Mouse (Mus musculus) liver, embryonic 11.5 days (tissue): ENCODE measurements at regions not wholly inside any gene's neighbourhood (a gene's known extent, or its start where the extent isn't known, plus 50 kb on each side); places are given as distances from the start of the nearest gene placed in this dataset.

Experiments used
- ATAC-seq: fragments of 200-750 bp; cut with Nextera tagmentation; replicated peaks from 2 replicates; pipeline ENCODE4 v1.8.0; 2017; ENCODE audit warnings: moderate number of reproducible peaks, mild to moderate bottlenecking, moderate TSS enrichment, moderate library complexity; ENCODE audit not compliant: low FRiP score
- DNase-seq: peaks from one replicate; pipeline ENCODE4 v3.0.0-alpha.2; 2017; ENCODE audit warnings: low spot score
- H3K27ac ChIP-seq: fragments of 300-500 bp; sonication (generic); 2 replicates; pipeline ENCODE4 v1.5.1; 2014; ENCODE audit warnings: mild to moderate bottlenecking, low read depth, low read length, control low read depth
- H3K27me3 ChIP-seq: fragments of 300-500 bp; sonication (generic); replicated peaks from 2 replicates; pipeline ENCODE4 v1.6.1; 2014; ENCODE audit warnings: low read length, mixed read lengths; ENCODE audit not compliant: control insufficient read depth, insufficient read depth
- H3K36me3 ChIP-seq: fragments of 300-500 bp; sonication (generic); 2 replicates; pipeline ENCODE4 v1.6.1; 2014; ENCODE audit warnings: mild to moderate bottlenecking, low read length, moderate library complexity, mixed read lengths; ENCODE audit not compliant: control insufficient read depth, insufficient read depth
- H3K4me1 ChIP-seq: fragments of 300-500 bp; sonication (generic); replicated peaks from 2 replicates; pipeline ENCODE4 v1.6.1; 2014; ENCODE audit warnings: low read length, mixed read lengths; ENCODE audit not compliant: control insufficient read depth, insufficient read depth
- H3K4me2 ChIP-seq: fragments of 300-500 bp; sonication (generic); 2 replicates; pipeline ENCODE4 v1.6.1; 2014; ENCODE audit warnings: mild to moderate bottlenecking, control low read depth, moderate library complexity
- H3K4me3 ChIP-seq: fragments of 300-500 bp; sonication (generic); 2 replicates; pipeline ENCODE4 v1.5.1; 2014; ENCODE audit warnings: low read depth, low read length, control low read depth
- H3K9ac ChIP-seq: fragments of 300-500 bp; sonication (generic); 2 replicates; pipeline ENCODE4 v1.6.1; 2014; ENCODE audit warnings: low read depth, low read length, control low read depth
- H3K9me3 ChIP-seq: fragments of 300-500 bp; sonication (generic); 2 replicates; pipeline ENCODE4 v1.6.1; 2016; ENCODE audit warnings: low read length, inconsistent platforms, mixed read lengths; ENCODE audit not compliant: control insufficient read depth
- WGBS: fragments of 180-500 bp; shearing (Covaris S2); extraction: QIAGEN DNeasy Blood & Tissue Kit; methylation state at CpG from one replicate; pipeline ENCODE4 v1.1.7; 2014; 5-methylcytosine and 5-hydroxymethylcytosine counted together

GRCm38 (mm10) chr3:40443788-40444595 lies 87.1 kb upstream of the Intu start:
- no peak overlapping the region for H3K9ac ChIP-seq
- no peak overlapping the region for H3K4me3 ChIP-seq
- WGBS = 32% methylated on average over 20 of the region's 20 CpGs
- ATAC-seq (no peak), DNase-seq (peak; percentile 59)
- H3K4me1 ChIP-seq = no peaks in the 10 kb centered on the region
- no peak overlapping the region for H3K4me2 ChIP-seq
- H3K36me3 ChIP-seq = no peaks in the 10 kb centered on the region
- H3K9me3 ChIP-seq = no peaks in the 10 kb centered on the region
- H3K27me3 ChIP-seq = no peaks in the 10 kb centered on the region
- H3K27ac ChIP-seq = no peak overlapping the region

DNA sequence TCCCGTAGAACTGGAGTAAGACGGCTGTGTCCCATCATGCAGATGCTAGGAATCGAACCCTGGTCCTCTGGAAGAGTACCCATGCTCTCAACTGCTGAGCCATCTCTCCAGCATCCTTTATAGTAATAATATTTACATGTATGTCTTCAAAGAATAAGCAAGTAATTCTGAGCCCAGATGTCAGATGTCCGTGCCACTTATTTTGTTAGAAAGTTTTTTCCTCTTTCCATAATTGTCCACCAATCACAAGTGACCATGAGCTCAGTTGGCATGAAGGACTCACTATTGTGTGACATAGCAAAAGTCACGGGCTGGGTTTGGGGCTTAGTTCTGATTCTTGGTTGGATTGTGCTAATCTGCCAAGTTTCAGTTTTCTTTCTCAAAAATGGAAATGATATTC lies 78.1 kb upstream of the Intu start:
- no peak overlapping the region for H3K27ac ChIP-seq

DNA sequence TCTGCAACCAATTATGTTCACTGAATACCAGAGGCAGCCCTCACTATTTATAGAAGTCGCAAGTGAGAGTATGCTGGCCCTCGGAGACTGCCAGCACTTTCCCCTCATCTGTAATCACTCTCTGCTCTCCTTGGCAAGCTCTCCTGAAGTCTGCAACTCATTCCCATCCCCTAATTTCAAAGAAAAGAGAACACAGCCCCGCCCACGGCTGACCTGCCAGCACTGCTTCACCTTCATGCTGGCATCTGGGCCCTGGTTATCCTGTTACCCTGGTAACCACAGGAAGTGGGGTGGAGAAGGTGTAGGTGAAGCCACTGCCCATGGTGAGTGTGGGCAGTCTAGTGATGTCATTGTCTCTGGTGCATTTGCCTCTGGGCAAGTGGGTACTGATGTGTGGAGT lies 77.5 kb upstream of the Intu start:
- no peak overlapping the region for H3K4me2 ChIP-seq
- ATAC-seq = no peak
- H3K27ac ChIP-seq = no peak overlapping the region
- no peaks in the 10 kb centered on the region for H3K4me1 ChIP-seq
- no peak overlapping the region for H3K9ac ChIP-seq
- DNase-seq = no peak
- no peak overlapping the region for H3K4me3 ChIP-seq
- no peaks in the 10 kb centered on the region for H3K27me3 ChIP-seq
- no peaks in the 10 kb centered on the region for H3K36me3 ChIP-seq
- H3K9me3 ChIP-seq = no peaks in the 10 kb centered on the region
- WGBS = 47% methylated on average over 4 of the region's 4 CpGs

More for the DNA sequence above, 78.1 kb upstream of the Intu start:
- DNase-seq (no peak), ATAC-seq (no peak)
- 85% methylated on average over 5 of the region's 5 CpGs for WGBS
- Histone ChIP-seq H3K27me3 (no peaks in the 10 kb centered on the region), H3K9me3 (no peaks in the 10 kb centered on the region), H3K9ac (no peak overlapping the region), H3K4me3 (no peak overlapping the region), H3K4me1 (no peaks in the 10 kb centered on the region), H3K36me3 (no peaks in the 10 kb centered on the region), H3K4me2 (no peak overlapping the region)

DNA sequence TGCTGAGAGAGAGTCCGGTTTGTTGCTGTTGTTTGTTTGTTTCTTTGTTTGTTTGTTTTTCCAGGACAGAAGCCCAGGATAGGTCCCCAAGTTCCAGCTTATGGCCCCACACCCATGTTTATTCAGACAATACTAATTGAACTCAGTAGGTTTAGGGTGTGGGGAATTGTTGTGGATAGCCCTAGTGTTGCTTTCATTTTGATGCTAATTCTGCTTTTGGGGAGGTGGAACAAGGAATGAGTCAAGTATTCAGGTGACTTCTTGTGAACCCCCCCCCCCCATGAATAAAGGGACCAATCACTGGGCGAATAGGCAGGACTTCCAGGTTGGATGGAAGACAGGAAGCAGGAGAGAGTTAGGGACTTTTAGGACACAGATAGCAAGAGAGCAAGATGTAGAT lies 75.0 kb upstream of the Intu start:
- WGBS = 77% methylated on average over 2 of the region's 2 CpGs
- no peak overlapping the region for H3K9ac ChIP-seq

GRCm38 (mm10) chr3:40458490-40458889 lies 72.6 kb upstream of the Intu start:
- Histone ChIP-seq H3K27ac (no peak overlapping the region), H3K9ac (no peak overlapping the region), H3K27me3 (no peaks in the 10 kb centered on the region), H3K4me3 (no peak overlapping the region), H3K4me1 (no peaks in the 10 kb centered on the region), H3K4me2 (no peak overlapping the region), H3K9me3 (no peaks in the 10 kb centered on the region), H3K36me3 (no peaks in the 10 kb centered on the region)
- DNase-seq = no peak
- 75% methylated on average over 5 of the region's 5 CpGs for WGBS
- ATAC-seq = no peak

More for the DNA sequence above, 75.0 kb upstream of the Intu start:
- Histone ChIP-seq H3K4me2 (no peak overlapping the region), H3K4me1 (no peaks in the 10 kb centered on the region), H3K36me3 (no peaks in the 10 kb centered on the region), H3K27me3 (no peaks in the 10 kb centered on the region), H3K4me3 (no peak overlapping the region), H3K9me3 (no peaks in the 10 kb centered on the region), H3K27ac (no peak overlapping the region)
- DNase-seq (no peak), ATAC-seq (no peak)

DNA sequence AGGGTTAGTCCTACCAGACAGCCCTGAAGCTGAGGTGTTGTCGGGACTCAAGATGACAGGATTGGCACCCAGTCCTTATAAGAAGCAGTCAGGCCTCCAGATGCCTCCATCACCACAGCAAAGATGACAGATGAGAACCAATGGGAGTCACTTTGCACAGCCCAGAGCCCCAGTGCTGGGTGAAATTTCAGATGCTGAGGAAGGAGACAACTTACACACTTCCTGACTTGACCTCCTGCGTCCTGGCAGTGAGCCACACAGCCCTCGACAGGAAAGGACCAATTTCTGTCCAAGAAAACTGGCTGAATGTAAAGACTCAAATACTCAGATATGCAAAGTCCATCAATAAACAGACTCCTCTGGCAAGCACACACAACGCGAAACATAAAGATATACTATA lies 67.6 kb upstream of the Intu start:
- H3K27ac ChIP-seq = no peak overlapping the region
- H3K27me3 ChIP-seq = no peaks in the 10 kb centered on the region
- no peaks in the 10 kb centered on the region for H3K4me1 ChIP-seq
- 66% methylated on average over 5 of the region's 5 CpGs for WGBS
- DNase-seq (no peak), ATAC-seq (no peak)
- no peaks in the 10 kb centered on the region for H3K36me3 ChIP-seq
- H3K4me2 ChIP-seq = no peak overlapping the region
- no peaks in the 10 kb centered on the region for H3K9me3 ChIP-seq
- no peak overlapping the region for H3K4me3 ChIP-seq
- no peak overlapping the region for H3K9ac ChIP-seq

DNA sequence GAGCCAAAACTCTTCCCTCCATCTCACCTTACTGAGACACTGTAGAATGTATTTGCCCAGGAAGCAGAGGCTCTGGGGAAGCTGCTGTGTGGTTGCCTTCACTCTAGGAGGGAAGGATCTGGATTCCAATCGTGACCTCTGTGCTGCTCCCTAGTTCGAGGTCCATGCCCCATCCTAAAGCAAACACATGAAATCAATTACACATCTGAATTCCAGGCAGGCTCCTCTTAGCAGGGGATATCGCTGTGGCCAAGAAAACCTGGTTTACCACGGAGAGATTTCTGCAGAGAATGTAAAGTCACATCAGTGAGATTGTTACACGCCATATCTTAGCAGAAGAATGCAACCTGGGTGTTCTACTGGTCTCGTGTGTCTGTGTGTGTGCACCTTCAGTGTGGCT lies 61.0 kb upstream of the Intu start:
- 59% methylated on average over 6 of the region's 6 CpGs for WGBS
- H3K9ac ChIP-seq = no peak overlapping the region
- H3K27ac ChIP-seq = no peak overlapping the region
- no peak overlapping the region for H3K4me2 ChIP-seq
- no peaks in the 10 kb centered on the region for H3K36me3 ChIP-seq
- DNase-seq (no peak), ATAC-seq (no peak)
- H3K4me1 ChIP-seq = no peaks in the 10 kb centered on the region
- H3K9me3 ChIP-seq = no peaks in the 10 kb centered on the region
- H3K4me3 ChIP-seq = no peak overlapping the region
- H3K27me3 ChIP-seq = no peaks in the 10 kb centered on the region

DNA sequence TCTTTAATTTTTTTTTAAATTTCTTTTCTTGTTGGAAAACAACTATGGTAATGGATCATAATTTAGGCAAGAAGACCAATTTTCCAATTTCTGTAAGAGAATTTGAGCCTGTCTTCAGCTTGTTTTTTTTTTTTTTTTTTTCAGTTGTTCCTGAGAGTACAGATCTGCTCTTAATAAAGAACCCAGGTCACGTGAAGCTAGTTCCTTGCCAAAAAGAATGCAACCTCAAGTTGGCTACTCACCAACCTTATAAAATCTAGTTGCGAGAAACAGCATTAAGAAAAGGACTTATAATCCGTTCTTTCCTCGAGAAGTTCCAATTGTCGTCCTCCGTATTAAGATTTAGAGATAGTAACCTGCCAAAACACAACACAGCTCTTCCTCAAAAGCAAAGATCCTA lies 58.3 kb upstream of the Intu start:
- Histone ChIP-seq H3K27ac (no peak overlapping the region), H3K9ac (no peak overlapping the region), H3K36me3 (no peaks in the 10 kb centered on the region), H3K4me1 (no peaks in the 10 kb centered on the region), H3K4me3 (no peak overlapping the region), H3K4me2 (no peak overlapping the region), H3K9me3 (no peaks in the 10 kb centered on the region), H3K27me3 (no peaks in the 10 kb centered on the region)
- DNase-seq = no peak
- ATAC-seq = no peak
- 85% methylated on average over 6 of the region's 6 CpGs for WGBS

- DNase-seq (no peak), ATAC-seq (peak; percentile 92)
- Histone ChIP-seq H3K36me3 (no peaks in the 10 kb centered on the region), H3K4me1 (peaks cover 6% of the 10 kb centered on the region; the same call in 1 of the 2 replicates), H3K27ac (no peak overlapping the region; the same call in 1 of the 2 replicates), H3K9me3 (no peaks in the 10 kb centered on the region), H3K4me2 (peak overlapping the region; percentile 26), H3K4me3 (no peak overlapping the region), H3K27me3 (no peaks in the 10 kb centered on the region), H3K9ac (no peak overlapping the region)
- WGBS = 53% methylated on average over 15 of the region's 15 CpGs
These were observed 50.7 kb upstream of the Intu start for GRCm38 (mm10) chr3:40480258-40480951.
